Mouse (Mus musculus) megakaryocyte-erythroid progenitor cell, adult 5-6 weeks (primary cell): ENCODE data around the gene Des. TPM values are rescaled to one million over a fixed set of nuclear protein-coding genes. Genes with fewer than 3 reads are reported as not detected.

Experiments used
- ATAC-seq: replicated peaks from 2 replicates; pipeline ENCODE4 v1.8.0; 2016; ENCODE audit warnings: mild to moderate bottlenecking, inconsistent platforms; ENCODE audit not compliant: severe bottlenecking, poor library complexity, low FRiP score, low TSS enrichment
- total RNA-seq, 2 experiments: library from RNA; stranded (forward) in 1 of 2; stranded (reverse) in 1 of 2; fragments of 200-1000, 215-1000 nt in 1 of 2; fragments of >200 nt in 1 of 2; fragmentation: Nextera tagmentation in 1 of 2; gene quantifications; 2 replicates each; pipeline ENCODE4 v1.2.3; 2014 to 2017

Des gene
- total RNA-seq, 2 experiments from 2014 or later: not detected

DNA sequence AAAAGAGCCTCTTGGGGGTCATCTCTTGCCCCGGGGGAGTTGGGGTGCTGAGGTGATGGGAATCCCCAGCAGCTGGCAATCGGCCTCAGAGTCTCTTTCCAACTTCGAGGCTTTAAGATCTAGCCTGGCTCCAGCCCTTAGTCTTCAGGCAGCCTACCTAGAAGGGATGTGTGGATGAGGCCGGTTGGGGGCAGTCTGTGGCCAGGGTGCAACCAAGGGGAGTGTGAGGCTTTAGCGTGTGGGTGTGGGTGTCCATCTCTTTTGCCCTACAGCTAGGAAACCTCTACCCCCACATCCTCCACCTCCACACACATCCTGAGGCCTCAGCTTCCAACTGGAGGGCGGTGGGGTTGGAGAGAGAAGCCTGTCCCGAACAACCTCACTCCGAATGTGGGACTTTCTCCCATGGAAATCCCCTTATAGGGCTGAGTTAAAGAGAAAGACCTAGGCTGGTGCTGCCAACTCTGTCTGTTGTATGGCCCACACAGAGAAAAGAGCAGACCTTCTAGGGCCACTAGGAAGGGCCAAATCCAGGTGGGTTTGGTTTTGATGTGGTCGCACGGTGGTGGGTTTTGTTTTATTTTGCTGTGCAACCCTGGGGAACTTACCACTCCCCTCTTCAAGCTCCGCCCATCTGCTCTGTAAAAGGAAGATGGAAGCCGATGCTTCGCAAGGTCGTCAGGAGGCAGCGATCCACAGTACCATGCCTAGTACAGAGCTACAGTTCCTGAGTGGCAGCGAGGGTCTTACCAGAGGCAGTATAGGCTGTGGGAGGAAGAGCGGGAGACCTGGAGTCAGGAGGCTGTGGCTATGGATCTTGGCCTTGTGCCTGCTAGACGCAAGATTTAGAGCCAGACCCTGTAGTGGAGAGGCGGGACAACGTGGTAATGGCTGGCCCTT lies 14.8 kb upstream of the Des start:
- ATAC-seq: no peak

- ATAC-seq: no peak
Observed at GRCm38 (mm10) chr1:75347279-75347678, 12.8 kb upstream of the Des start.

- no peak for ATAC-seq
Observed at GRCm38 (mm10) chr1:75349275-75349674, 10.9 kb upstream of the Des start.

- ATAC-seq: no peak
Observed at GRCm38 (mm10) chr1:75357261-75357660, 2.9 kb upstream of the Des start.

- no peak for ATAC-seq
Observed at GRCm38 (mm10) chr1:75358009-75358408, 2.1 kb upstream of the Des start.

GRCm38 (mm10) chr1:75359346-75359745 lies 783 bp upstream of the Des start:
- ATAC-seq: no peak

DNA sequence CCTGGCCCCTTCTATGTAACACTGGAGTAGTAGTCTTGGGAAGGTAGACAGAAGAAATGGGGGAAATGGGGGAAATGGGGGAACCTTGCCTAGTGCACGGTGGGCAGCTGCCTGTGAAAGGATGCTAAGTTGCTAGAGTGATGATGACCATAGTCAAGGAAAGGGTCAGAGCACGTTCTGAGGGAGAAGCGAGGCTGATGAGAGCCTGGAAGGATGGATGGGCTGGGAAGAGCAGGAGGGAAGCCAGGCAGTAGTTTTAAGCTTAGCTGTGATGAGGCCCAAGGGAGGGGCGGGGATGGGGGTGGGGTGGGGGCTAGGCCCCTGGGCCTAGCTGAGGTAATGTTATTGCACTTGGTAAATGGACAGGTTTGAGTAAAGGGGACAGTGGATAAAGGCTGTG lies 994 bp downstream of the Des start:
- ATAC-seq: no peak

DNA sequence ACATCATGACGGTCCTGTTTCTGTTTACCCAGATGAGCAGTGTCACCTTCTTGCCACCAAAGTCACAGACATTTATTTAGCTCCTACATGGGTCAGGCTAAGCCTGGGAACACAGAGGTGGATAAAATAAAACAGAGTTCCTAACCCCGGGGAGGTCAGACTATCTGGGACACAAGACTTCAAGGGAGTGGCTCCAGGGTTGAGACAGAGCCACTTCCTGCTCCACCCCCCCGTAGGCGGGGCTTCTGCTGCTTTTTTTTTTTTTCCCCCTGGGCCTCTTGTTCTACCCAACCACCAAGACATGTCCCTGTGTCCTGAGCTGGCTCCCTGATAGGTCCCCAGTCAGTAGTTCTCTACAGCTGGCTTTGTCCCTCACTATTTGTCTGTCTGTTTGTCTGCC lies 1.6 kb downstream of the Des start:
- ATAC-seq: no peak

- no peak for ATAC-seq
Observed at GRCm38 (mm10) chr1:75363868-75364267, 3.7 kb downstream of the Des start.

DNA sequence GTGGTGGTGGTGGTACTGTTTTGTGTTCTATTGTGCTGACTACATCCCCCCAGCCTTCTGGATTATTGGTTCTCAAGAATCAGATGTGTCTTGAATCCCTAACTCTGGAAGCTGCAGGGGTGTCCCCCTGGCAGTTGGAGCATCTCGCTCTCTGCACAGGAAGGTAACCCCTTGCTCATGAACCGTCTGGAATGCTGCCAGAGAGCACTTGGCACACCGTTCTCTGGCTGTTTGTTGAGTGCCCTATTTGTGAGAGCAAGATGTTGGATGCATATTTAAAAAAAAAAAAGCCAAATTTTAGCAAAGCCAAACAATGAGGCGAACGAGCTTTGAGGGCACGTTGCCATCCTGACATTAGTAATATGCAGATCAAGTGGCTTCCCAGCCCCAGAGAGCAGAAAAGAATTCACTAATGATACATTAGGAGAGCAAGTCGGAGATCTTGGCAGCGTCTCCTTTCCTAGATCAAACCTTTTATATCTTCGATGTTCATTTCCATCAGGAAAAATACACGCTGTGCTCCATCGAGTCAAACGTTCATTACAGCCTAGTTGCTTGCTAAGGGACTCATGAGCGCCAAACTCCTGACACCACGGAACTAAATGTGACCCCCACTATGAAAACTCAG lies 5.5 kb downstream of the Des start:
- no peak for ATAC-seq

GRCm38 (mm10) chr1:75369360-75369983 lies 9.3 kb downstream of the Des start:
- ATAC-seq: no peak

GRCm38 (mm10) chr1:75369984-75370660 lies 10.0 kb downstream of the Des start:
- ATAC-seq: no peak

GRCm38 (mm10) chr1:75371317-75372095 lies 11.4 kb downstream of the Des start:
- 0 out of 2 replicates have a peak, but pooled peaks have one; percentile 44 for ATAC-seq

- no peak for ATAC-seq
Observed at GRCm38 (mm10) chr1:75372450-75372849, 12.3 kb downstream of the Des start.

DNA sequence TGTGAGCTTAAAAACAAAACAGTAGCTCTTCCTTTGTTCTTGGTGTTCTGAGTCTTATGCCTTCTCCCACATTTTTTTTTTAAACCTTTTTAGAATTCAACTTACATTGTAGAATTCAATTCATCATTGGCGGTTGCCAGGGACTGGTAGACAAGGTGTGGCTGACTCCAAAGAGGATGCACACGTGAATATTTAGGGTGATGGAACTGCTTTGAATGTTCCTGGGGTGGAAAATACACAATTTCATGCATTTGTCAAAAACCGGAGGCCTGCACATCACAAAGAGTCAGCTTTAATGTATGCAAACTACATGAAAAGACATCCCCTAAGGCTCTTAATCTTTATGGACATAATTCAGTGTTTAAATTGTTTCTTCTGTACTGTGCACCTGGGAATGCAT lies 13.1 kb downstream of the Des start:
- no peak for ATAC-seq

DNA sequence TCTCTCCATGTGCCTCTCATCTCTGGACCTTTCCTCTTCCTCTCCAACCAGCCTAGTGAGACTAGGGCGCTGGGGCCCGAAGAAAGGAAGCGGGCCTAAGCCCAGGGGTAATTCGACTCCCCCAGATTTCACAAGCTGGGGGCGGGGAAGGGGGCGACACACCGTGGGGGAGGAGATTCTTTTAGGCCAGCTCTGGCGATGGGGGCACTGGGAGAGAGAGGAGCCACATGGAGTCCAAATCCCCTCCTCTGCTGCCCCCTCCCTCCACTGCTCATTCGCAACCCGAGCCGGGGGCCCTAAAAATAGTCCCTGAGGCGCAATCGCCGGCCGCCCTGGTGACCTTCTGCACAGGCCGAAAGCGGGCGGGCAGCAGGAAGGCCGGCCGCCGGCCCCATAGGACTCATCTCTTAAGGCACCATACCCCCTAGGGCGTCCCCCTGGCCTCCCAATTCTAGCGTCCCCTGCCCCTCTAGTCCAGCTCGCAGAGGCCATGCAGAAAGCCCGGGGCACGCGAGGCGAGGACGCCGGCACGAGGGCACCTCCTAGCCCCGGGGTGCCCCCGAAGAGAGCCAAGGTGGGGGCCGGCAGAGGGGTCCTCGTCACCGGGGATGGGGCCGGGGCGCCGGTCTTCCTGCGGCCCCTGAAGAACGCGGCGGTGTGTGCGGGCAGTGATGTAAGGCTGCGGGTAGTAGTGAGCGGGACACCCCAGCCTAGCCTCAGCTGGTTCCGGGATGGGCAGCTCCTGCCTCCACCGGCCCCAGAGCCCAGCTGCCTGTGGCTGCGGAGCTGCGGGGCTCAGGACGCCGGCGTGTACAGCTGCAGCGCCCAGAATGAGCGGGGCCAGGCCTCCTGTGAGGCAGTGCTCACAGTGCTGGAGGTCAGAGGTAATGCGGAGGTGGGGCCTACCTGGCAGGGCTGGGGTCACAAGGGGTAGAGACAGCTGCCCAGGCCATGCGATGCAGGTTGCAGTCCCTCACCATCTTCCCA lies 15.1 kb downstream of the Des start, which contains the start of gene Speg:
TSS of gene Speg (plus strand) at position 348 of the 987 bp plus-strand sequence.
- ATAC-seq: no peak

- ATAC-seq: no peak
Observed at GRCm38 (mm10) chr1:75379196-75379595, 19.1 kb downstream of the Des start.

GRCm38 (mm10) chr1:75379931-75380330 lies 19.8 kb downstream of the Des start:
- ATAC-seq: no peak
